Mouse (Mus musculus): ENCODE results near the gene Adm2. TPM values are rescaled to one million over a fixed set of nuclear protein-coding genes. Genes with fewer than 3 reads are reported as not detected.
A peak's percentile ranks its signal among the peaks of the same experiment; 100 is the strongest.

Gene Adm2
- total and polyA plus RNA-seq, 3 experiments = 0.17 TPM; not detected in 2

GRCm38 (mm10) chr15:89356372-89356771, 33.9 kb downstream of the Adm2 start:
- DNase-seq = peak; percentile 77

- DNase-seq = no peak
Measured at GRCm38 (mm10) chr15:89358784-89359183, 36.3 kb downstream of the Adm2 start.

DNA sequence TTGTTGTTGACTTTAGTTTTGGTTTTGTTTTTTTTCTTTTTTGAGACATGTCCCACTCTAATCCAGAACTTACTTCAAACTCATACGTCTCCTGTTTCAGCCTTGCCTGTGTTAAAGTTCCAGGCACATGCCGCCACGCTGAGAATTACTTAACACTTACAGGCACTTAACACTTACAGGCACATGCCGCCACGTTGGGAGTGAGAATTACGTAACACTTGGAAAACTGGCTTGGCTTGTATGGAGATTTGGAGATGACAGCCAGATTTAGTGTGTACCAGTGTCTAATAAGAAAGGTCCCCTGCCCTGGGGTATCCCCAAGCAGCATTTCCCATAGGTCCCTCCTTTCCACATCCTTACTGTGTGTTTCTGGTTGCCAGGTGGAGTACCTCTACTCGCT, 40.5 kb downstream of the Adm2 start:
- no peak for DNase-seq

DNA sequence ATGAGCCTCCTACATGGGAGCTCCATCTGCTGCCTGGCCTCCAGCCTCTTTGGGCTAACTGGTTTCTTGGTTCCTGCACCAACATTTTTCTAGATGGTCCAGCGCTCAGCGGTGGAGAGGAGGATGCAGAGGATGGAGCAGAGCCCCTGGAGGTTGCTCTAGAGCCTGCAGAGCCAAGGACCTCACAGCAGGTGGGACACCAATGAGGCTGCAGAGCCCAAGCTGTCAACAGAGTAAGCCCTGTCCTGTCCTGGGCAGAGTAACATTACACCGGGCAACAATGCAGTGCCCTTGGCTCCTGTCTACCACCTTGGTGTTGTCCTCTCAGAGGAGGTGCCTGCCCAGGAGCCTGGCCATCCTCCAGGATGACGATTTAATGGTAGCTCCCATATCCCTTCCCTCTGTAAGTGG, 42.6 kb downstream of the Adm2 start:
- DNase-seq = no peak

GRCm38 (mm10) chr15:89372068-89372467, 49.5 kb downstream of the Adm2 start:
- DNase-seq = no peak

DNA sequence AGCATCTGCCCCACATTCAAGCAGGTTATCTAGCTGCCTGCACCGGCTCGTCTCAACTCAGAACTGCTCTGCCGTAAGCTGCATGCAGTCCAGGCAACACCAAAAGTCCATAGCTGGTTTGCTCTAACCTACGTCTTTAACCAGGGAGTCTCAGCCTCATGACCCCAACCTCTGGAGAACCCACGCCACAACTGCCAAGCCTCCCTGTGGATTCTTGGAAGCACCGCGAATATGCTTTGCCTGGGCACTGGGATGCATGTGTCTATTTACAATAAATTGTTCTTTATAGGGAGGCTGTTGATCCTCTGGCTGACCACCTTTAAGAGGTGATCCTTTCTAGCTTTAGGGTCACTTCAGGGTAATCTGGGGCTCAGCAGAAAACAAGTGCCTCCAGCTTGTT, 50.0 kb downstream of the Adm2 start:
- no peak for DNase-seq

- peak; percentile 90 for DNase-seq
Measured at GRCm38 (mm10) chr15:89373027-89373761, 50.7 kb downstream of the Adm2 start.

DNA sequence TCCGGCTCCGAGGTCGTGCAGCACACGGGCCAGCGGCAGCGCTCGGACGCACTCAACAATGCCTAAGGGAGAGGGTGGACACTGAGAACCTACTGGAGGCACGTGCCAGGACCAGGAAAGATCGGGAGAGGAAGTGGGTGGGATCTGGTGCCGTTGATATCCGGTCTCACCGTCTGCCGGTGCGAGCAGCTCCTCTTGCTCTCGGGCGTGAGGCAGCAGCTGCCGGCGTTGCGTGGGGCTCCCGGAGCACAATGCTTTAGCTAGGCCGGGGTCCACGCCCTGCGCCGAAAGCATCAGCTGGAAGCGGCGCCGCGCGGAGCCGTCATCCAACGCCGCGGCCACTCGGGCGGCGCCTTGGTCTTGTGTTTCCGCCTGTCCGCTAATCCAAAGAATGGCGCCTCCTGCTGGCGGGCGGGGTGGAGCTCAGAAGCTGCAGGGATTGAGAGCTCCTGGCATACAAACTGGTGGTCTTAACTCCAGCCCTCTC, 51.3 kb downstream of the Adm2 start, which contains the start of gene Sco2:
Gene Sco2 (minus strand): TSS at position 85 of the 487 bp plus-strand sequence.
- DNase-seq = peak; percentile 93

Small RNA genes lying within 50 kb of the gene (microRNA-seq; reads per million reads assigned to microRNA genes)
- 0.66 to 3.7 reads per million in 2 experiments for gene Mir6959

Other genes starting within 250 kb of the Adm2 start
- gene Trabd, start 247.6 kb upstream of the Adm2 start, total RNA-seq (2021) = 10 to 100 TPM; 27.4 to 47.7 TPM
- 43.2 and 47.8 TPM in 2 replicates for gene Trabd, start 247.6 kb upstream of the Adm2 start, polyA plus RNA-seq (2012; rRNA removed)
- gene Selenoo, start 233.6 kb upstream of the Adm2 start, total RNA-seq (2021) = 10 to 100 TPM; 37.0 to 39.2 TPM
- gene Selenoo, start 233.6 kb upstream of the Adm2 start, polyA plus RNA-seq (2012; rRNA removed) = 120 and 126 TPM in 2 replicates
- 10 to 100 TPM; 11.2 to 12.3 TPM for gene Tubgcp6, start 199.6 kb upstream of the Adm2 start, total RNA-seq (2021)
- 30.6 and 31.8 TPM in 2 replicates for gene Tubgcp6, start 199.6 kb upstream of the Adm2 start, polyA plus RNA-seq (2012; rRNA removed)
- gene Hdac10, start 194.0 kb upstream of the Adm2 start, total RNA-seq (2021) = 10 to 100 TPM; 10.9 to 11.2 TPM
- gene Hdac10, start 194.0 kb upstream of the Adm2 start, polyA plus RNA-seq (2012; rRNA removed) = 29.7 and 30.3 TPM in 2 replicates
- gene Mapk12, start 182.0 kb upstream of the Adm2 start, total RNA-seq (2021) = 10 to 100 TPM in 1 of 2 experiments, 1 to 10 TPM in 1; 6.7 to 10.2 TPM
- 5.9 and 9.1 TPM in 2 replicates for gene Mapk12, start 182.0 kb upstream of the Adm2 start, polyA plus RNA-seq (2012; rRNA removed)
- gene Mapk11, start 173.1 kb upstream of the Adm2 start, total RNA-seq (2021) = 1 to 10 TPM; 2.5 to 3.6 TPM
- 4.1 and 4.4 TPM in 2 replicates for gene Mapk11, start 173.1 kb upstream of the Adm2 start, polyA plus RNA-seq (2012; rRNA removed)
- gene Plxnb2, start 141.9 kb upstream of the Adm2 start, total RNA-seq (2021) = 100 to 1,000 TPM in 1 of 2 experiments, 10 to 100 TPM in 1; 94.8 to 118 TPM
- gene Plxnb2, start 141.9 kb upstream of the Adm2 start, polyA plus RNA-seq (2012; rRNA removed) = 168 and 182 TPM in 2 replicates
- gene Dennd6b, start 126.2 kb upstream of the Adm2 start, total RNA-seq (2021) = 1 to 10 TPM; 5.2 to 5.7 TPM
- 24.0 and 24.9 TPM in 2 replicates for gene Dennd6b, start 126.2 kb upstream of the Adm2 start, polyA plus RNA-seq (2012; rRNA removed)
- gene Ppp6r2, start 111.2 kb upstream of the Adm2 start, total RNA-seq (2021) = 10 to 100 TPM; 38.6 to 54.4 TPM
- gene Ppp6r2, start 111.2 kb upstream of the Adm2 start, polyA plus RNA-seq (2012; rRNA removed) = 565 and 749 TPM in 2 replicates
- gene Sbf1, start 7.4 kb upstream of the Adm2 start, total RNA-seq (2021) = 10 to 100 TPM; 75.8 to 80.8 TPM
- gene Sbf1, start 7.4 kb upstream of the Adm2 start, polyA plus RNA-seq (2012; rRNA removed) = 171 and 187 TPM in 2 replicates
- not detected for gene Miox, start 11.7 kb downstream of the Adm2 start, total RNA-seq (2021)
- gene Miox, start 11.7 kb downstream of the Adm2 start, polyA plus RNA-seq (2012; rRNA removed) = 0.21 and 0.92 TPM in 2 replicates
- gene Lmf2, start 32.9 kb downstream of the Adm2 start, total RNA-seq (2021) = 10 to 100 TPM; 37.1 to 40.2 TPM
- 58.0 and 63.1 TPM in 2 replicates for gene Lmf2, start 32.9 kb downstream of the Adm2 start, polyA plus RNA-seq (2012; rRNA removed)
- 10 to 100 TPM; 61.7 to 74.8 TPM for gene Ncaph2, start 33.0 kb downstream of the Adm2 start, total RNA-seq (2021)
- 101 and 102 TPM in 2 replicates for gene Ncaph2, start 33.0 kb downstream of the Adm2 start, polyA plus RNA-seq (2012; rRNA removed)
- gene Sco2, start 51.1 kb downstream of the Adm2 start, total RNA-seq (2021) = 10 to 100 TPM; 33.9 to 36.2 TPM
- 68.5 and 73.3 TPM in 2 replicates for gene Sco2, start 51.1 kb downstream of the Adm2 start, polyA plus RNA-seq (2012; rRNA removed)
- gene Tymp, start 54.3 kb downstream of the Adm2 start, total RNA-seq (2021) = under 1 TPM in 1 of 2 experiments, not detected in 1; 0.26 TPM
- gene Tymp, start 54.3 kb downstream of the Adm2 start, polyA plus RNA-seq (2012; rRNA removed) = 9.9 and 10.1 TPM in 2 replicates
- under 1 TPM in 1 of 2 experiments, not detected in 1; 0.52 TPM for gene Odf3b, start 56.6 kb downstream of the Adm2 start, total RNA-seq (2021)
- gene Odf3b, start 56.6 kb downstream of the Adm2 start, polyA plus RNA-seq (2012; rRNA removed) = 2.0 TPM in 2 replicates
- not detected for gene Klhdc7b, start 62.2 kb downstream of the Adm2 start, total RNA-seq (2021)
- not detected in 2 replicates for gene Klhdc7b, start 62.2 kb downstream of the Adm2 start, polyA plus RNA-seq (2012; rRNA removed)
- gene Syce3, start 87.8 kb downstream of the Adm2 start, total RNA-seq (2021) = not detected
- gene Syce3, start 87.8 kb downstream of the Adm2 start, polyA plus RNA-seq (2012; rRNA removed) = not detected in 2 replicates
- 100 to 1,000 TPM; 139 to 200 TPM for gene Cpt1b, start 103.1 kb downstream of the Adm2 start, total RNA-seq (2021)
- gene Cpt1b, start 103.1 kb downstream of the Adm2 start, polyA plus RNA-seq (2012; rRNA removed) = 116 and 120 TPM in 2 replicates
- 1 to 10 TPM in 1 of 2 experiments, under 1 TPM in 1; 0.95 to 2.3 TPM for gene C730034F03Rik, start 106.9 kb downstream of the Adm2 start, total RNA-seq (2021)
- 0.29 and 0.52 TPM in 2 replicates for gene C730034F03Rik, start 106.9 kb downstream of the Adm2 start, polyA plus RNA-seq (2012; rRNA removed)
- 1 to 10 TPM in 1 of 2 experiments, not detected in 1; 5.8 TPM for gene Gm44502, start 107.0 kb downstream of the Adm2 start, total RNA-seq (2021)
- gene Gm44502, start 107.0 kb downstream of the Adm2 start, polyA plus RNA-seq (2012; rRNA removed) = 8.2 and 10.6 TPM in 2 replicates
- 10 to 100 TPM; 50.7 to 66.8 TPM for gene Chkb, start 107.2 kb downstream of the Adm2 start, total RNA-seq (2021)
- gene Chkb, start 107.2 kb downstream of the Adm2 start, polyA plus RNA-seq (2012; rRNA removed) = 39.4 and 52.6 TPM in 2 replicates
- 10 to 100 TPM in 1 of 2 experiments, 1 to 10 TPM in 1; 8.7 to 10.5 TPM for gene Mapk8ip2, start 131.2 kb downstream of the Adm2 start, total RNA-seq (2021)
- gene Mapk8ip2, start 131.2 kb downstream of the Adm2 start, polyA plus RNA-seq (2012; rRNA removed) = 4.4 and 7.1 TPM in 2 replicates
- gene Arsa, start 154.7 kb downstream of the Adm2 start, total RNA-seq (2021) = 10 to 100 TPM; 16.6 to 24.5 TPM
- 57.6 and 67.8 TPM in 2 replicates for gene Arsa, start 154.7 kb downstream of the Adm2 start, polyA plus RNA-seq (2012; rRNA removed)
- gene Shank3, start 176.9 kb downstream of the Adm2 start, total RNA-seq (2021) = 10 to 100 TPM; 32.7 to 36.9 TPM
- 50.9 and 64.1 TPM in 2 replicates for gene Shank3, start 176.9 kb downstream of the Adm2 start, polyA plus RNA-seq (2012; rRNA removed)
- gene Acr, start 245.6 kb downstream of the Adm2 start, total RNA-seq (2021) = under 1 TPM in 1 of 2 experiments, not detected in 1; 0.26 TPM
- 1.3 and 1.5 TPM in 2 replicates for gene Acr, start 245.6 kb downstream of the Adm2 start, polyA plus RNA-seq (2012; rRNA removed)

Data from adrenal gland, adult 2 months (tissue).